Mouse (Mus musculus) spleen, postnatal 36 days (tissue): ENCODE data around the gene Gm8050.
A peak's percentile ranks its signal among the peaks of the same experiment; 100 is the strongest.
"Not testable (repeated sequence)": the region's sequence is repeated elsewhere in the genome, so short reads cannot be mapped to it uniquely, and the experiment has no call there.

Experiments
- DNase-seq, 2 experiments: peaks; one replicate each; pipeline ENCODE4 v3.0.0; 2022; ENCODE audit warnings: low spot score in 2 of 2, mixed read lengths in 1 of 2

Gm8050 gene

GRCm38 (mm10) chr14:6720151-6720550 lies at the start of gene Gm8050:
Gene Gm8050 (minus strand): TSS chr14:6720251.
- not testable (repeated sequence) for DNase-seq

DNA sequence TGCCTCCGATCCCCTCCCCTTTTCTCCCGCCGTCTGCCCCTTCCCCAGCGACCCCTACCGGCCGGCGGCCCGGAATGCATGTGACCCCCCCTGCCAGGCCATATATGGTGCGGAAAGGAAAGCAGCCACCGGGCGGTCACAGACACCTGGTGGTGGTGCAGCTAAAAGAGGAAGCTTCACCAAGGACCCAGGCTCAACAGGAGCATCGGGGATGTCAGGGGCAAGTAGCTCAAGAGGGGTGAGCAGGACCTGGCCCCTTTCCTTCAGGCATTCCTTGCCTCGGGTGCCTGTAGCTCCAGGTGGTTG lies 37.1 kb upstream of the Gm8050 start:
- peak; percentile 0 to 1 for DNase-seq

GRCm38 (mm10) chr14:6756384-6757230 lies 36.6 kb upstream of the Gm8050 start:
- not testable (repeated sequence) for DNase-seq

DNA sequence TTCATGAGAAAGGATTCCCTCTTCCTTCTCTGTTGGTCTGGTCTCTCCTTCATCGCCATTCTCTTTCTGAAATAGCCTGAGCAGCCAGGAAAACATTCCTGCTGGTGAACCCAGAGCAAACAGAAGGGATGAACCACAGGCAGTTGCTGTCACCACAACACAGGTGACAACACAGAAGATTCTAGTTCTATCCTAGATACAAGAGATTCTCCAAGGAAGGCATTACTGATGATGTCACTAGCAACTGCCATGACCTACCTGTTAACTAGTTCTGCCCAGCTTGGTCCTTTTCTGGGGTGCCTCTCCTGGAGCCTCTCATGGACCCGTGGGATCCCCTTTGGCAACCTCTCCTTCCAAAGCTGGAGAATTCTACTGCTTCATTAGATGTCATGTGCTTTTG lies 22.2 kb upstream of the Gm8050 start, which contains the start of gene Gm3636:
TSS of gene Gm3636 (minus strand) at position 101 of the 400 bp plus-strand sequence.
- DNase-seq, result not testable (repeated sequence)

GRCm38 (mm10) chr14:6684070-6684469 lies 36.0 kb downstream of the Gm8050 start, which contains the start of gene Gm10251:
Gene Gm10251 (minus strand): TSS chr14:6684170.
- not testable (repeated sequence) for DNase-seq
